Mouse (Mus musculus) adrenal gland, postnatal 0 days (tissue): Measurements from ENCODE around the gene Polr3a. TPM values are rescaled to one million over a fixed set of nuclear protein-coding genes. Genes with fewer than 3 reads are reported as not detected.

Experiments used
- polyA plus RNA-seq: library from polyadenylated mRNA; unstranded; fragments of >200 nt; fragmentation: Nextera tagmentation; extraction: Ambion mirVana; gene quantifications from 2 replicates; pipeline ENCODE4 v1.2.1, GENCODE M21; 2015

Gene Polr3a
- polyA plus RNA-seq = 7.5 and 9.4 TPM in 2 replicates

GRCm38 (mm10) chr14:24486773-24487227, at the start of gene Polr3a, which contains the start of gene Rps24:
TSS of gene Polr3a (minus strand) at chr14:24487058.
TSS of gene Rps24 (plus strand) at chr14:24487125.

Other genes with a start within 250 kb of the Polr3a start
- 9.6 and 10.4 TPM in 2 replicates for gene Dlg5, start 241.1 kb downstream of the Polr3a start, polyA plus RNA-seq
- gene E330034G19Rik, start 193.8 kb downstream of the Polr3a start, polyA plus RNA-seq = not detected in 2 replicates
- gene Rps24, start 67 bp upstream of the Polr3a start, polyA plus RNA-seq = 1,417 and 2,266 TPM in 2 replicates